Mouse (Mus musculus): ENCODE data around the gene Mapkapk2. TPM values are rescaled to one million over a fixed set of nuclear protein-coding genes. Genes with fewer than 3 reads are reported as not detected.
A peak's percentile ranks its signal among the peaks of the same experiment; 100 is the strongest.

Gene Mapkapk2
- polyA plus RNA-seq, 1 experiment from 2014 or later, result 10.8 TPM

GRCm38 (mm10) chr1:131118530-131118929 is 20.9 kb upstream of the Mapkapk2 start:
- Histone ChIP-seq H3K27me3 (ENCODE audit: control insufficient read depth, insufficient read depth, low read depth, low read length) (no peaks in the 10 kb centered on the region; the same call in 1 of the 2 replicates), H3K4me1 (ENCODE audit: control insufficient read depth, low read depth, low read length) (no peaks in the 10 kb centered on the region; the same call in 1 of the 2 replicates), H3K4me3 (ENCODE audit: low read depth, low read length) (no peak overlapping the region), H3K9me3 (replicated peaks; ENCODE audit: control insufficient read depth, low read length) (no peaks in the 10 kb centered on the region), H3K4me2 (ENCODE audit: low read depth, low read length) (no peak overlapping the region), H3K9ac (ENCODE audit: low read depth, low read length) (no peak overlapping the region), H3K36me3 (ENCODE audit: control insufficient read depth, insufficient read depth) (no peaks in the 10 kb centered on the region), H3K27ac (ENCODE audit: low read length) (no peak overlapping the region)
- ATAC-seq (ENCODE audit: low read depth), result no peak
- 37% methylated on average over 10 of the region's 10 CpGs for WGBS (ENCODE audit: insufficient replicate concordance)

GRCm38 (mm10) chr1:131116430-131117011 is 18.9 kb upstream of the Mapkapk2 start:
- Histone ChIP-seq H3K36me3 (ENCODE audit: control insufficient read depth, insufficient read depth) (no peaks in the 10 kb centered on the region), H3K27ac (ENCODE audit: low read length) (no peak overlapping the region), H3K27me3 (ENCODE audit: control insufficient read depth, insufficient read depth, low read depth, low read length) (no peaks in the 10 kb centered on the region; the same call in 1 of the 2 replicates), H3K9ac (ENCODE audit: low read depth, low read length) (no peak overlapping the region), H3K4me1 (ENCODE audit: control insufficient read depth, low read depth, low read length) (no peaks in the 10 kb centered on the region; the same call in 1 of the 2 replicates), H3K4me2 (ENCODE audit: low read depth, low read length) (no peak overlapping the region), H3K4me3 (ENCODE audit: low read depth, low read length) (no peak overlapping the region), H3K9me3 (replicated peaks; ENCODE audit: control insufficient read depth, low read length) (no peaks in the 10 kb centered on the region)
- no peak for ATAC-seq (ENCODE audit: low read depth)
- WGBS (ENCODE audit: insufficient replicate concordance), result 40% methylated on average over 13 of the region's 13 CpGs

GRCm38 (mm10) chr1:131115932-131116331 is 18.3 kb upstream of the Mapkapk2 start:
- no peak; the same call in 1 of the 2 replicates for ATAC-seq (ENCODE audit: low read depth)
- Histone ChIP-seq H3K27ac (ENCODE audit: low read length) (no peak overlapping the region), H3K9me3 (replicated peaks; ENCODE audit: control insufficient read depth, low read length) (no peaks in the 10 kb centered on the region), H3K9ac (ENCODE audit: low read depth, low read length) (no peak overlapping the region), H3K4me1 (ENCODE audit: control insufficient read depth, low read depth, low read length) (no peaks in the 10 kb centered on the region; the same call in 1 of the 2 replicates), H3K36me3 (ENCODE audit: control insufficient read depth, insufficient read depth) (no peaks in the 10 kb centered on the region), H3K27me3 (ENCODE audit: control insufficient read depth, insufficient read depth, low read depth, low read length) (no peaks in the 10 kb centered on the region; the same call in 1 of the 2 replicates), H3K4me2 (ENCODE audit: low read depth, low read length) (no peak overlapping the region), H3K4me3 (ENCODE audit: low read depth, low read length) (no peak overlapping the region)
- 7% methylated on average over 6 of the region's 6 CpGs for WGBS (ENCODE audit: insufficient replicate concordance)

GRCm38 (mm10) chr1:131112576-131112975 is 14.9 kb upstream of the Mapkapk2 start:
- Histone ChIP-seq H3K27me3 (ENCODE audit: control insufficient read depth, insufficient read depth, low read depth, low read length) (no peaks in the 10 kb centered on the region; the same call in 1 of the 2 replicates), H3K36me3 (ENCODE audit: control insufficient read depth, insufficient read depth) (no peaks in the 10 kb centered on the region), H3K27ac (ENCODE audit: low read length) (no peak overlapping the region), H3K9ac (ENCODE audit: low read depth, low read length) (no peak overlapping the region), H3K4me2 (ENCODE audit: low read depth, low read length) (no peak overlapping the region), H3K9me3 (replicated peaks; ENCODE audit: control insufficient read depth, low read length) (no peaks in the 10 kb centered on the region), H3K4me3 (ENCODE audit: low read depth, low read length) (no peak overlapping the region), H3K4me1 (ENCODE audit: control insufficient read depth, low read depth, low read length) (no peaks in the 10 kb centered on the region; the same call in 1 of the 2 replicates)
- WGBS (ENCODE audit: insufficient replicate concordance), result 39% methylated on average over 6 of the region's 6 CpGs
- ATAC-seq (ENCODE audit: low read depth), result no peak

GRCm38 (mm10) chr1:131110525-131111106 is 13.0 kb upstream of the Mapkapk2 start:
- WGBS (ENCODE audit: insufficient replicate concordance), result 28% methylated on average over 12 of the region's 12 CpGs
- ATAC-seq (ENCODE audit: low read depth), result no peak
- Histone ChIP-seq H3K27ac (ENCODE audit: low read length) (0 out of 2 replicates have a peak overlapping the region, but pooled peaks have one; percentile 34), H3K4me3 (ENCODE audit: low read depth, low read length) (no peak overlapping the region), H3K4me2 (ENCODE audit: low read depth, low read length) (no peak overlapping the region), H3K4me1 (ENCODE audit: control insufficient read depth, low read depth, low read length) (no peaks in the 10 kb centered on the region; the same call in 1 of the 2 replicates), H3K36me3 (ENCODE audit: control insufficient read depth, insufficient read depth) (no peaks in the 10 kb centered on the region), H3K9ac (ENCODE audit: low read depth, low read length) (no peak overlapping the region), H3K9me3 (replicated peaks; ENCODE audit: control insufficient read depth, low read length) (no peaks in the 10 kb centered on the region), H3K27me3 (ENCODE audit: control insufficient read depth, insufficient read depth, low read depth, low read length) (no peaks in the 10 kb centered on the region; the same call in 1 of the 2 replicates)

GRCm38 (mm10) chr1:131107575-131108308 is 10.1 kb upstream of the Mapkapk2 start:
- WGBS (ENCODE audit: insufficient replicate concordance), result 57% methylated on average over 10 of the region's 10 CpGs
- H3K4me2 ChIP-seq (ENCODE audit: low read depth, low read length), result no peak overlapping the region

GRCm38 (mm10) chr1:131103776-131104424 is 6.3 kb upstream of the Mapkapk2 start:
- H3K4me1 ChIP-seq (ENCODE audit: control insufficient read depth, low read depth, low read length), result peaks cover 4% of the 10 kb centered on the region
- H3K27me3 ChIP-seq (ENCODE audit: control insufficient read depth, insufficient read depth, low read depth, low read length), result no peaks in the 10 kb centered on the region
- H3K9me3 ChIP-seq (replicated peaks; ENCODE audit: control insufficient read depth, low read length), result no peaks in the 10 kb centered on the region
- H3K36me3 ChIP-seq (ENCODE audit: control insufficient read depth, insufficient read depth), result no peaks in the 10 kb centered on the region
- ATAC-seq (ENCODE audit: low read depth), result 0 out of 2 replicates have a peak, but pooled peaks have one; percentile 20
- H3K27ac ChIP-seq (ENCODE audit: low read length), result no peak overlapping the region
- H3K4me2 ChIP-seq (ENCODE audit: low read depth, low read length), result no peak overlapping the region
- H3K4me3 ChIP-seq (ENCODE audit: low read depth, low read length), result no peak overlapping the region
- no peak overlapping the region for H3K9ac ChIP-seq (ENCODE audit: low read depth, low read length)
- 21% methylated on average over 10 of the region's 10 CpGs for WGBS (ENCODE audit: insufficient replicate concordance)

More at GRCm38 (mm10) chr1:131107575-131108308, 10.1 kb upstream of the Mapkapk2 start:
- H3K36me3 ChIP-seq (ENCODE audit: control insufficient read depth, insufficient read depth), result no peaks in the 10 kb centered on the region
- no peaks in the 10 kb centered on the region for H3K9me3 ChIP-seq (replicated peaks; ENCODE audit: control insufficient read depth, low read length)
- H3K27ac ChIP-seq (ENCODE audit: low read length), result no peak overlapping the region
- H3K4me1 ChIP-seq (ENCODE audit: control insufficient read depth, low read depth, low read length), result peaks cover 4% of the 10 kb centered on the region
- peak; percentile 80 for ATAC-seq (ENCODE audit: low read depth)
- no peaks in the 10 kb centered on the region for H3K27me3 ChIP-seq (ENCODE audit: control insufficient read depth, insufficient read depth, low read depth, low read length)
- H3K9ac ChIP-seq (ENCODE audit: low read depth, low read length), result no peak overlapping the region
- H3K4me3 ChIP-seq (ENCODE audit: low read depth, low read length), result no peak overlapping the region

- Histone ChIP-seq H3K27me3 (ENCODE audit: control insufficient read depth, insufficient read depth, low read depth, low read length) (peaks cover 8% of the 10 kb centered on the region), H3K36me3 (ENCODE audit: control insufficient read depth, insufficient read depth) (no peaks in the 10 kb centered on the region), H3K4me1 (ENCODE audit: control insufficient read depth, low read depth, low read length) (peaks cover 14% of the 10 kb centered on the region), H3K27ac (ENCODE audit: low read length) (no peak overlapping the region), H3K9me3 (replicated peaks; ENCODE audit: control insufficient read depth, low read length) (no peaks in the 10 kb centered on the region), H3K4me3 (ENCODE audit: low read depth, low read length) (no peak overlapping the region), H3K9ac (ENCODE audit: low read depth, low read length) (no peak overlapping the region), H3K4me2 (ENCODE audit: low read depth, low read length) (no peak overlapping the region)
- WGBS (ENCODE audit: insufficient replicate concordance), result 68% methylated on average over 1 of the region's 1 CpGs
- ATAC-seq (ENCODE audit: low read depth), result no peak
Observed at GRCm38 (mm10) chr1:131100808-131101207, 3.2 kb upstream of the Mapkapk2 start.

Measured in liver, embryonic 16.5 days (tissue).